Mouse (Mus musculus): ENCODE results near the gene Akr1b7. TPM values are rescaled to one million over a fixed set of nuclear protein-coding genes. Genes with fewer than 3 reads are reported as not detected.
"Not testable (repeated sequence)": the region's sequence is repeated elsewhere in the genome, so short reads cannot be mapped to it uniquely, and the experiment has no call there.

The Akr1b7 gene
- polyA plus RNA-seq (2015; fragmentation: Nextera tagmentation; extraction: Ambion mirVana): not detected in 2 replicates

- no peak for ATAC-seq
- 85% methylated on average over 6 of the region's 6 CpGs for WGBS
- Histone ChIP-seq H3K9me3 (no peaks in the 10 kb centered on the region), H3K27me3 (no peaks in the 10 kb centered on the region), H3K4me3 (replicated peaks) (no peak within 1 kb of the TSS), H3K9ac (replicated peaks) (no peak within 1 kb of the TSS), H3K27ac (no peak within 1 kb of the TSS), H3K4me2 (replicated peaks) (no peak within 1 kb of the TSS), H3K36me3 (no peaks in the 10 kb centered on the region), H3K4me1 (replicated peaks) (no peaks in the 10 kb centered on the region)
Observed at GRCm38 (mm10) chr6:34412023-34412422, at the start of gene Akr1b7. TSS of gene Akr1b7 (plus strand) at chr6:34412334.

GRCm38 (mm10) chr6:34364217-34365136 is 47.7 kb upstream of the Akr1b7 start:
- Histone ChIP-seq H3K4me1 (replicated peaks) (peaks cover 6% of the 10 kb centered on the region; the same call in 1 of the 2 replicates), H3K4me2 (replicated peaks) (no peak overlapping the region), H3K4me3 (replicated peaks) (no peak overlapping the region), H3K9me3 (no peaks in the 10 kb centered on the region), H3K27ac (no peak overlapping the region), H3K36me3 (no peaks in the 10 kb centered on the region), H3K9ac (replicated peaks) (no peak overlapping the region), H3K27me3 (no peaks in the 10 kb centered on the region)
- ATAC-seq: no peak
- WGBS: 88% methylated on average over 12 of the region's 12 CpGs

DNA sequence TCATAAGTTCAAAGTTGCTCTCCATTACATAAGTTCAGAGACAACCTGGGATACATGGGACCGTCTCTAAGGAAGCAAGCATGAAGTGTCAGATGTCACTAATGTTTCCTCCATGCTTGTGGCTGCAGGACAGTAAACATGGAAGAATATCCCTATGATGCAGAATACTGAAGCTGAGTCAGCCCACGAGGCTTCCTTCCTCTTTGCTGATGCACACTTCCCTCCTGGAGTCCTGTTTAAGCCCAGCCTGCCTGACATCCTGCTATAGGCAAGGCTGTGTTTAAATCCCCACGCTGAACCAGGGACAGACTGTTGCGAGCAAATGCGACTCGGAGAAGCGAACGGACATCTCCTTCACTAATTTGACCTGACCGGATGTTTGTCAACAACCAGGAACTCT is 44.1 kb upstream of the Akr1b7 start:
- no peak for ATAC-seq
- Histone ChIP-seq H3K4me1 (replicated peaks) (peaks cover 6% of the 10 kb centered on the region; the same call in 1 of the 2 replicates), H3K9me3 (no peaks in the 10 kb centered on the region), H3K27ac (no peak overlapping the region), H3K4me3 (replicated peaks) (no peak overlapping the region), H3K36me3 (no peaks in the 10 kb centered on the region), H3K9ac (replicated peaks) (no peak overlapping the region), H3K4me2 (replicated peaks) (no peak overlapping the region), H3K27me3 (no peaks in the 10 kb centered on the region)
- WGBS: 84% methylated on average over 9 of the region's 9 CpGs

- no peak overlapping the region for H3K4me3 ChIP-seq (replicated peaks)
- no peaks in the 10 kb centered on the region for H3K9me3 ChIP-seq
- H3K27me3 ChIP-seq: no peaks in the 10 kb centered on the region
- ATAC-seq: no peak
- H3K27ac ChIP-seq: no peak overlapping the region
- no peak overlapping the region for H3K9ac ChIP-seq (replicated peaks)
- H3K36me3 ChIP-seq: no peaks in the 10 kb centered on the region
- H3K4me2 ChIP-seq (replicated peaks): no peak overlapping the region
- 80% methylated on average over 8 of the region's 8 CpGs for WGBS
- peaks cover 6% of the 10 kb centered on the region; the same call in 1 of the 2 replicates for H3K4me1 ChIP-seq (replicated peaks)
Observed at GRCm38 (mm10) chr6:34370081-34370480, 42.1 kb upstream of the Akr1b7 start.

GRCm38 (mm10) chr6:34371700-34372351 is 40.3 kb upstream of the Akr1b7 start:
- no peak overlapping the region for H3K27ac ChIP-seq
- peak overlapping the region; percentile 27; the same call in 1 of the 2 replicates for H3K4me2 ChIP-seq (replicated peaks)
- H3K9me3 ChIP-seq: no peaks in the 10 kb centered on the region
- 22% methylated on average over 18 of the region's 18 CpGs for WGBS
- no peak for ATAC-seq
- H3K4me1 ChIP-seq (replicated peaks): peaks cover 6% of the 10 kb centered on the region; the same call in 1 of the 2 replicates
- H3K27me3 ChIP-seq: no peaks in the 10 kb centered on the region
- no peaks in the 10 kb centered on the region for H3K36me3 ChIP-seq
- no peak overlapping the region for H3K9ac ChIP-seq (replicated peaks)
- no peak overlapping the region for H3K4me3 ChIP-seq (replicated peaks)

- Histone ChIP-seq H3K4me1 (replicated peaks) (peaks cover 3% of the 10 kb centered on the region; the same call in 1 of the 2 replicates), H3K9ac (replicated peaks) (no peak overlapping the region), H3K4me3 (replicated peaks) (no peak overlapping the region), H3K9me3 (no peaks in the 10 kb centered on the region), H3K27me3 (no peaks in the 10 kb centered on the region), H3K27ac (no peak overlapping the region), H3K36me3 (no peaks in the 10 kb centered on the region), H3K4me2 (replicated peaks) (no peak overlapping the region)
- no peak for ATAC-seq
- 77% methylated on average over 7 of the region's 7 CpGs for WGBS
Observed at GRCm38 (mm10) chr6:34373841-34374240, 38.3 kb upstream of the Akr1b7 start.

DNA sequence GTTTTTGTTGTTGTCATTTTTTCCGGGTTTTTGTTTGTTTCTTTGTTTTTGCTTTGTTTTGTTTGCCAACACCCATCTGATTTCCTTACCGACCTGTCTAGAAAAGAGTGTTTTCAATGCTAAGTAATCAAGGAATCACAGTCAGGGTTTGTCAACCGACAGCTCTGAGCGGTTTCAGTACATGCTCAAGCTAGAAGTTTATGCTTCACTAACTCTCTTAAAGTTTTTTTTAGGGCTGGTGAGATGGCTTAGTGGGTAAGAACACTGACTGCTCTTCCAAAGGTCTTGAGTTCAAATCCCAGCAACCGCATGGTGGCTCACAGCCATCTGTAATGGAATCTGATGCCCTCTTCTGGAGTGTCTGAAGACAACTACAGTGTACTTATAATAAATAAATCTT is 36.2 kb upstream of the Akr1b7 start:
- H3K9ac ChIP-seq (replicated peaks); H3K36me3 ChIP-seq; H3K27me3 ChIP-seq; H3K27ac ChIP-seq; ATAC-seq; H3K4me1 ChIP-seq (replicated peaks); H3K4me2 ChIP-seq (replicated peaks); H3K9me3 ChIP-seq; H3K4me3 ChIP-seq (replicated peaks): not testable (repeated sequence)
- 83% methylated on average over 5 of the region's 5 CpGs for WGBS

DNA sequence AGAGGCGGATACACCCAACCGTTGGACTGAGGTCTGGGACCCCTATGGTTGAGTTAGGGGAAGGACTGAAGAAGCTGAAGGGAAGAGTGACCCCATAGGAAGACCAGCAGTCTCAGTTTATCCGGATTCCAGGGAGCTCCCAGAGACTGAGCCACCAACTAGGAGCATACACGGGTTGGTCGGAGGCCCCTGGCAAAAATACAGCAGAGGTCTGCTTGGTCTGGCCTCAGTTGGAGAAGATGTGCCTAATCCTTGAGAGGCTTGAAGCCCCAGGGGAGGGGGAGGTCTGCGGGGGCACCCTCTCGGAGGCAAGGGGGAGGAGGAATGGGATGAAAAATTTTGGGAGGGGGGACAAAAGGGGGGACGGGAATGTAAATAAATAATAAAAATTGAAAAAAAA is 28.7 kb upstream of the Akr1b7 start:
- H3K27ac ChIP-seq: no peak overlapping the region
- no peak overlapping the region for H3K4me2 ChIP-seq (replicated peaks)
- no peaks in the 10 kb centered on the region for H3K9me3 ChIP-seq
- 0 out of 2 replicates have a peak, but pooled peaks cover 3% of the 10 kb centered on the region for H3K27me3 ChIP-seq
- H3K36me3 ChIP-seq: no peaks in the 10 kb centered on the region
- ATAC-seq: no peak
- no peak overlapping the region for H3K4me3 ChIP-seq (replicated peaks)
- peaks cover 13% of the 10 kb centered on the region for H3K4me1 ChIP-seq (replicated peaks)
- H3K9ac ChIP-seq (replicated peaks): no peak overlapping the region
- 46% methylated on average over 8 of the region's 8 CpGs for WGBS

GRCm38 (mm10) chr6:34384110-34384661 is 27.9 kb upstream of the Akr1b7 start, which contains the start of gene Akr1b10:
TSS of gene Akr1b10 (plus strand) at chr6:34384218.
- ATAC-seq: peak; percentile 72
- Histone ChIP-seq H3K4me3 (replicated peaks) (peak within 1 kb of the TSS; percentile 46), H3K36me3 (no peaks in the 10 kb centered on the region), H3K4me2 (replicated peaks) (peak within 1 kb of the TSS; percentile 68), H3K9ac (replicated peaks) (peak within 1 kb of the TSS; percentile 54), H3K9me3 (no peaks in the 10 kb centered on the region), H3K27me3 (0 out of 2 replicates have a peak, but pooled peaks cover 3% of the 10 kb centered on the region), H3K4me1 (replicated peaks) (peaks cover 13% of the 10 kb centered on the region), H3K27ac (peak within 1 kb of the TSS; percentile 25; the same call in 1 of the 2 replicates)
- WGBS: under 1% methylated on average over 17 of the region's 17 CpGs

DNA sequence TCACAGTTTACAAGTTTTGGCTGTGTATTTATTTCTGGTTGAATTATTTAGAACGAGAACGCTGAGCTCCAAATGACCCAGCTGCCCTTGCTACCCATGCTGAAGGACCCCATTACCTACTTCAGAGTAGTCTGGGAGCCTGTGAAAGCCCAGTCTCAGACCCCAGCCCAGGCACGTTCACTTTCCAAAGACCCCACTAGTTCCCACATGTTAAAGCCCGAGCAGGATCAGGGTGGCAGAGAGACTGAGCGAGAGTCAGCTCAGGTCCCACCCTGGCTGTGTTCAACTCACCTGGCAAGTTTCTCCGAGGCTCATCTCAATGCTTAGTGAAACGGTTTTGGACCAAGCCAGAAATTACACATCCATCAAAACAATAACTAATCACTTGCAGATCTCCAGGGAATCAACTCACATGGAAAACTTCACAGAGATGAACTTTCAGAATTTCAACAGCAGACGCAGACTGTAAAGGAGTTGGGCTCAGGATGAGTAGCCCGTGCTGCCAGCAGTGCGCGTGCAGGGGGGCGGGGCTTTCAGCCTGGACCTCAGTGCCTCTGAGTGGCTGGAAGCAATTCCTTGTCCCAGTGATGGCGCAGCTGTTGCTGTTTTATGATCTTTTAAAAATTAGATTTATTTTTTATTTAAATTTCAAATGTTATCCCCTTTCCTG is 27.3 kb upstream of the Akr1b7 start:
- WGBS: 6% methylated on average over 13 of the region's 13 CpGs
- H3K27me3 ChIP-seq: 0 out of 2 replicates have a peak, but pooled peaks cover 3% of the 10 kb centered on the region
- H3K36me3 ChIP-seq: no peaks in the 10 kb centered on the region
- peak overlapping the region; percentile 25; the same call in 1 of the 2 replicates for H3K27ac ChIP-seq
- H3K4me3 ChIP-seq (replicated peaks): peak overlapping the region; percentile 46
- no peaks in the 10 kb centered on the region for H3K9me3 ChIP-seq
- ATAC-seq: 0 out of 2 replicates have a peak, but pooled peaks have one; percentile 27
- H3K4me1 ChIP-seq (replicated peaks): peaks cover 13% of the 10 kb centered on the region
- H3K9ac ChIP-seq (replicated peaks): no peak overlapping the region; the same call in 1 of the 2 replicates
- peak overlapping the region; percentile 68 for H3K4me2 ChIP-seq (replicated peaks)

GRCm38 (mm10) chr6:34388420-34389156 is 23.5 kb upstream of the Akr1b7 start:
- no peak for ATAC-seq
- no peak overlapping the region for H3K27ac ChIP-seq
- peaks cover 11% of the 10 kb centered on the region for H3K36me3 ChIP-seq
- WGBS: 89% methylated on average over 4 of the region's 4 CpGs
- no peaks in the 10 kb centered on the region for H3K9me3 ChIP-seq
- no peak overlapping the region for H3K4me3 ChIP-seq (replicated peaks)
- no peak overlapping the region for H3K4me2 ChIP-seq (replicated peaks)
- H3K27me3 ChIP-seq: no peaks in the 10 kb centered on the region
- no peak overlapping the region for H3K9ac ChIP-seq (replicated peaks)
- peaks cover 13% of the 10 kb centered on the region for H3K4me1 ChIP-seq (replicated peaks)

All from midbrain, embryonic 13.5 days (tissue).